Mouse (Mus musculus): ENCODE data around the gene Dhcr24. TPM values are rescaled to one million over a fixed set of nuclear protein-coding genes. Genes with fewer than 3 reads are reported as not detected.

Gene Dhcr24
- 1 to 10 TPM; 4.5 to 7.7 TPM for polyA plus RNA-seq (2017; shearing (Covaris generic))

GRCm38 (mm10) chr4:106560846-106561781, at the start of gene Dhcr24:
Gene Dhcr24 (plus strand): TSS chr4:106561038.
- ATAC-seq, result peak; percentile 96

- no peak for ATAC-seq
These were observed 46.2 kb upstream of the Dhcr24 start for GRCm38 (mm10) chr4:106514606-106515005.

- no peak for ATAC-seq
These were observed 38.3 kb upstream of the Dhcr24 start for GRCm38 (mm10) chr4:106522547-106522946.

- no peak for ATAC-seq
These were observed 36.7 kb upstream of the Dhcr24 start for GRCm38 (mm10) chr4:106524131-106524530.

- ATAC-seq, result no peak
These were observed 35.8 kb upstream of the Dhcr24 start for GRCm38 (mm10) chr4:106525001-106525400.

GRCm38 (mm10) chr4:106527856-106528547, 32.8 kb upstream of the Dhcr24 start:
- no peak for ATAC-seq

GRCm38 (mm10) chr4:106529375-106530112, 31.3 kb upstream of the Dhcr24 start:
- ATAC-seq, result peak; percentile 88

GRCm38 (mm10) chr4:106530113-106530482, 30.7 kb upstream of the Dhcr24 start:
- no peak for ATAC-seq

- no peak for ATAC-seq
These were observed 27.3 kb upstream of the Dhcr24 start for GRCm38 (mm10) chr4:106533421-106534080.

- ATAC-seq, result no peak
These were observed 26.6 kb upstream of the Dhcr24 start for GRCm38 (mm10) chr4:106534256-106534655.

- no peak for ATAC-seq
These were observed 21.1 kb upstream of the Dhcr24 start for GRCm38 (mm10) chr4:106539756-106540155.

- no peak for ATAC-seq
These were observed 19.3 kb upstream of the Dhcr24 start for GRCm38 (mm10) chr4:106541491-106541890.

GRCm38 (mm10) chr4:106542211-106542610, 18.6 kb upstream of the Dhcr24 start:
- no peak for ATAC-seq

GRCm38 (mm10) chr4:106545817-106546373, 14.9 kb upstream of the Dhcr24 start:
- ATAC-seq, result no peak

- ATAC-seq, result no peak
These were observed 13.9 kb upstream of the Dhcr24 start for GRCm38 (mm10) chr4:106546896-106547295.

GRCm38 (mm10) chr4:106548113-106548512, 12.7 kb upstream of the Dhcr24 start:
- no peak for ATAC-seq

- no peak for ATAC-seq
These were observed 10.2 kb upstream of the Dhcr24 start for GRCm38 (mm10) chr4:106550516-106551166.

GRCm38 (mm10) chr4:106557262-106557661, 3.6 kb upstream of the Dhcr24 start:
- no peak for ATAC-seq

- no peak for ATAC-seq
These were observed 2.9 kb upstream of the Dhcr24 start for GRCm38 (mm10) chr4:106557978-106558377.

- ATAC-seq, result no peak
These were observed 1.3 kb upstream of the Dhcr24 start for GRCm38 (mm10) chr4:106559343-106560212.

Measured in activated CD4-positive, CD25-positive, alpha-beta regulatory T cell, adult 4 months (primary cell).